Mouse (Mus musculus): ENCODE measurements around the gene Asap3. TPM values are rescaled to one million over a fixed set of nuclear protein-coding genes. Genes with fewer than 3 reads are reported as not detected.

The Asap3 gene
- polyA plus RNA-seq, 1 experiment from 2014 or later = 4.8 TPM

DNA sequence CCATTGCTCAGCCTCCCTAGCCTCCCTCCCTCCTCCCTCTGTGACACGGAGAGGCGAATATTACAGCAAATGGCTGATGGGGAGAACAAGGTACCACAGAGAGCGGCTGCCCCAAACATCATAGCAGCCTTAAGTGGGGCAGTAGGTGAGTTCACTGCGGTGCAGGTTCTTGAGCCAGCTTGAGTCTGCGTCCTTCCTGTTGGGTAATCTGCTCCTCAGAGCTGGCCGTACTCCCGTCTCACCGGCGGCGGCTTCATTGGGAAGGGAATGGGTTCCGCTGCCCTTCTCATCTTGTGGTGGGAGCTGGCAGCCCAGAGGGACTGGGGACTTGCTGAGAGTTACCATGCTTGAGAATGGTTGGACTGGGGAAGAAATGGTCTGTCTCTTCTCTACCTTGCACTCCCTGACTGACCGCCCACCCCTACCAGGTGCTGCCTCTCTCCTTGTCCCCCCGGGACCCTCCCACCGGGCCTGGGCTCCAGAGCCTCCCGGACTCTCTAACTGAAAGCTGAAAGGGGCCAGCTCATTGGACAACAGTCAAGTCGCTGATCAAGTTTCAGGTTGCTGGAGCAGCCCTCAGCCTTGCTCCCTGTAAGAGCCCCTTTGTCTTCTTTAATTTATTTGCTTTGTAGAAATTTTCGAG, 14.1 kb downstream of the Asap3 start:
- no peak overlapping the region for H3K27ac ChIP-seq (ENCODE audit: low read depth)
- 17% methylated on average over 17 of the region's 17 CpGs for WGBS (ENCODE audit: insufficient replicate concordance)
- DNase-seq (no peak), ATAC-seq (no peak)
- TF ChIP-seq CTCF (IDR thresholded peaks at IDR 0.05; ENCODE audit: low read depth) = no peak
- no peak for TF ChIP-seq EP300 (IDR thresholded peaks at IDR 0.05; ENCODE audit: low read depth)
- no peaks in the 10 kb centered on the region for H3K36me3 ChIP-seq (replicated peaks; ENCODE audit: insufficient read depth, low read length)
- no peak overlapping the region for H3K4me2 ChIP-seq (ENCODE audit: low read depth, low read length)
- no peaks in the 10 kb centered on the region for H3K9me3 ChIP-seq (ENCODE audit: low read length)
- H3K27me3 ChIP-seq (ENCODE audit: insufficient read depth, low read length) = 0 out of 2 replicates have a peak, but pooled peaks cover 7% of the 10 kb centered on the region
- H3K4me1 ChIP-seq (ENCODE audit: insufficient read depth) = no peaks in the 10 kb centered on the region
- H3K4me3 ChIP-seq (ENCODE audit: low read depth, low read length) = no peak overlapping the region
- no peak overlapping the region for H3K9ac ChIP-seq (replicated peaks)

DNA sequence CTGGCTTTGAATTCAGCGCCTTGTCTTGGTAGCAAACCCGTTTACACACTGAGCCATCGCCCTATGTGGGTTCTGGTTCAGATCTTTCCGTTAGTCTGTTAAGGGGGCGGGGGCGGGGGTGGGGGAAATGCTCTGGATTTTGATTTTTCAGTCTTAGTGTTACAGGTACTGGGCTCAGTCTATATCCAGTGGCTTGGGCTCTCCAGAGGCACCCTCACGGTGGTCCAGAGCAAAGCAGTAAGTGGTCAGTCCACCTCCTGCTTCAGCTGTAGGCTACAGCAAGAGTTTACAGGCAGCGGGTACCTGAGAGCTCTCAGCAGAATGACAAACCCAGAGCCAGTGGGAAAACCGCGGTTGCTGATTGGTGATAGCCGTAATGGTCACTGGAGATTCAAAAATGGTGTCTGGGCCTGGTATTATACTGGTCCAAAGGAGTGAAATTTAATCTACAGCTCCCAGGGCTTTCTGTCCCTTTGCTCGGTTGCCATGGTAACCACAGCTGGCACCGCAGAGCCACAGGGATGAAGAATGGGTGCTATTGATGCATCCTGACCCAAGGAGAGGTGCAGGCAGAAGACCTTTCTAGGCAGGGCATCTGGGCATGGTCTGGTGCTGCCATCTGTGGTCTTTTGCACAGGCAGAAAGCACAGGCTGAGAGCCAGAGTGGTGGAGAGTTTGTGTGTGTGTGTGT, 17.5 kb downstream of the Asap3 start:
- TF ChIP-seq CTCF (IDR thresholded peaks at IDR 0.05; ENCODE audit: low read depth) (no peak), EP300 (IDR thresholded peaks at IDR 0.05; ENCODE audit: low read depth) (no peak)
- no peak overlapping the region for H3K27ac ChIP-seq (ENCODE audit: low read depth)
- no peaks in the 10 kb centered on the region for H3K9me3 ChIP-seq (ENCODE audit: low read length)
- WGBS (ENCODE audit: insufficient replicate concordance) = 68% methylated on average over 13 of the region's 13 CpGs
- DNase-seq (no peak), ATAC-seq (no peak)
- no peaks in the 10 kb centered on the region for H3K4me1 ChIP-seq (ENCODE audit: insufficient read depth)
- H3K36me3 ChIP-seq (replicated peaks; ENCODE audit: insufficient read depth, low read length) = no peaks in the 10 kb centered on the region
- H3K9ac ChIP-seq (replicated peaks) = no peak overlapping the region
- no peak overlapping the region for H3K4me2 ChIP-seq (ENCODE audit: low read depth, low read length)
- H3K4me3 ChIP-seq (ENCODE audit: low read depth, low read length) = no peak overlapping the region
- H3K27me3 ChIP-seq (ENCODE audit: insufficient read depth, low read length) = 0 out of 2 replicates have a peak, but pooled peaks cover 5% of the 10 kb centered on the region

DNA sequence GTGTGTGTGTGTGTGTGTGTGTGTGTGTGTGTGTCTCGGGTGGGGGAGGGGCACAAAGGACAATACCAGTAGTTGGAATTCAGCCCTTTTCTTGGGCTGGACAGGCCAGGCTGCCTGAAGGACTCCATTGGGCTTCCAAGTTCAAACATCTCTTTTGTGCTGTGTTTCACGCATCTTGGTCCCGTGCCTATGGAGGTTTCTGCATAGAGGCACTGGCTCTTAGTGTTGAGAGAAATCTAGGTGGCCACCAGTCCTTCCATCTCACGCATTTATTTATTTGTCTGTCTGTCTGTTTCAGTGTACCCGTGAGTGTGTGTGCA, 18.0 kb downstream of the Asap3 start:
- Histone ChIP-seq H3K27ac (ENCODE audit: low read depth) (no peak overlapping the region), H3K4me2 (ENCODE audit: low read depth, low read length) (no peak overlapping the region), H3K9me3 (ENCODE audit: low read length) (no peaks in the 10 kb centered on the region), H3K4me1 (ENCODE audit: insufficient read depth) (no peaks in the 10 kb centered on the region), H3K9ac (replicated peaks) (no peak overlapping the region), H3K27me3 (ENCODE audit: insufficient read depth, low read length) (0 out of 2 replicates have a peak, but pooled peaks cover 4% of the 10 kb centered on the region), H3K4me3 (ENCODE audit: low read depth, low read length) (no peak overlapping the region), H3K36me3 (replicated peaks; ENCODE audit: insufficient read depth, low read length) (no peaks in the 10 kb centered on the region)
- DNase-seq (no peak), ATAC-seq (no peak)
- TF ChIP-seq CTCF (IDR thresholded peaks at IDR 0.05; ENCODE audit: low read depth) (no peak), EP300 (IDR thresholded peaks at IDR 0.05; ENCODE audit: low read depth) (no peak)
- WGBS (ENCODE audit: insufficient replicate concordance) = 69% methylated on average over 5 of the region's 5 CpGs

DNA sequence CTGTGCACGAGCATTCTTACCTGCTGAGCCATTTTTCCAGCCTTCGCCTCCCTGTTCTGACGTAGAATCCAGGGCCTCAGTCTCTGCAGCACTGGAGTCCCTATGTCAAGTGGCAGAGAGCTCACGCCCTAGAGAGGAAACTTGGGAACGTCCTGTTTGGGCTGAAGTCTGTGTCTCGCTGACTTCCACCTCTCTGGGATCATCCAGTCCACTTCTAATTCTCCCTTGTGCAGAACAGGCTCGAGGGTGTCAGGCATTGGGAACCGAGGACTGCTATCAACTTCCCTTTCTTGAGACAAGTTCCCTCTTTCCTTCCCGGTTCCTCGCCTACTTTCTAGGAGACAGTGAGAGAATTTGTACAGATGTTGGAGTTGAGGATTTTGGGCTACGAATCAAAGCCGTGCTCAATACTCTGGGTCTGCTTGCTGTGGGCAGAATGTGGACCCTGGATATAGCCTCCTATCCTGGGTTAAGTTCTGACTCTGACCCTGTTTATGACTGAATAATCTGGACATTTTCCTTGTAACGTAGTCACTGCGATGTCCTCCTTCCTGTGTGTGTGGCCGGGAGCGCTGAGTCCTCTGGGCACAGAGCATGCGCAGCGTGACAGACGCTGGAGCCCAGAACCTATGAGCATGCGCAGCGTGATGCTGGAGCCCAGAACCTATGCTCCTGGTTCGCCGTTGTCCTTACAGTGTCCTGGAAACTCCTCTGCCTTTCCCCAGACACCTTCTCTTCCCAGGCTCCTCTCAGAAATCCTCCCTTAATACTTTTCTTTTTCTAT, 18.7 kb downstream of the Asap3 start:
- Histone ChIP-seq H3K4me1 (ENCODE audit: insufficient read depth) (no peaks in the 10 kb centered on the region), H3K4me3 (ENCODE audit: low read depth, low read length) (no peak overlapping the region), H3K4me2 (ENCODE audit: low read depth, low read length) (no peak overlapping the region), H3K27ac (ENCODE audit: low read depth) (no peak overlapping the region), H3K36me3 (replicated peaks; ENCODE audit: insufficient read depth, low read length) (no peaks in the 10 kb centered on the region), H3K27me3 (ENCODE audit: insufficient read depth, low read length) (0 out of 2 replicates have a peak, but pooled peaks cover 2% of the 10 kb centered on the region), H3K9ac (replicated peaks) (no peak overlapping the region), H3K9me3 (ENCODE audit: low read length) (no peaks in the 10 kb centered on the region)
- WGBS (ENCODE audit: insufficient replicate concordance) = 60% methylated on average over 23 of the region's 23 CpGs
- ATAC-seq (no peak), DNase-seq (no peak)
- TF ChIP-seq CTCF (IDR thresholded peaks at IDR 0.05; ENCODE audit: low read depth) (no peak), EP300 (IDR thresholded peaks at IDR 0.05; ENCODE audit: low read depth) (no peak)

DNA sequence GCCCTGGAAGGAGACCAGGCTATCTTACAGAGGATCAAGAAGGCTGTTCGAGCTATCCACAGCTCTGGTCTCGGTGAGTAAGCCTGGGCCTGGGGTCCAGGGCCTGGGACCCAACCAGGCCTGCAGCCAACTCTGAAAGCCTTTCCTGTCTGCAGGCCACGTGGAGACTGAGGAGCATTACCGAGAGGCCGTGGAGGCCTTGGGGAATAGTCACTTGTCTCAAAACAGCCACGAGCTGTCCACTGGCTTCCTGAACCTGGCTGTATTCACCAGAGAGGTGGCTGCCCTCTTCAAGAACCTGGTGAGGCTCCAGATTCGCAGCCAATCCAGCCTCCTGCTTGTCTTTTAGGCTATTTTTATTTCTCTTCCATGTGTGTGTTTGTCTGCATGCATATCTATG, 21.2 kb downstream of the Asap3 start:
- Histone ChIP-seq H3K4me1 (ENCODE audit: insufficient read depth) (no peaks in the 10 kb centered on the region), H3K36me3 (replicated peaks; ENCODE audit: insufficient read depth, low read length) (no peaks in the 10 kb centered on the region), H3K27ac (ENCODE audit: low read depth) (no peak overlapping the region), H3K9ac (replicated peaks) (no peak overlapping the region), H3K4me2 (ENCODE audit: low read depth, low read length) (no peak overlapping the region), H3K4me3 (ENCODE audit: low read depth, low read length) (no peak overlapping the region), H3K9me3 (ENCODE audit: low read length) (no peaks in the 10 kb centered on the region), H3K27me3 (ENCODE audit: insufficient read depth, low read length) (no peaks in the 10 kb centered on the region)
- DNase-seq (no peak), ATAC-seq (no peak)
- no peak for TF ChIP-seq CTCF (IDR thresholded peaks at IDR 0.05; ENCODE audit: low read depth)
- TF ChIP-seq EP300 (IDR thresholded peaks at IDR 0.05; ENCODE audit: low read depth) = no peak
- 60% methylated on average over 7 of the region's 7 CpGs for whole genome bisulfite sequencing (ENCODE audit: insufficient replicate concordance)

DNA sequence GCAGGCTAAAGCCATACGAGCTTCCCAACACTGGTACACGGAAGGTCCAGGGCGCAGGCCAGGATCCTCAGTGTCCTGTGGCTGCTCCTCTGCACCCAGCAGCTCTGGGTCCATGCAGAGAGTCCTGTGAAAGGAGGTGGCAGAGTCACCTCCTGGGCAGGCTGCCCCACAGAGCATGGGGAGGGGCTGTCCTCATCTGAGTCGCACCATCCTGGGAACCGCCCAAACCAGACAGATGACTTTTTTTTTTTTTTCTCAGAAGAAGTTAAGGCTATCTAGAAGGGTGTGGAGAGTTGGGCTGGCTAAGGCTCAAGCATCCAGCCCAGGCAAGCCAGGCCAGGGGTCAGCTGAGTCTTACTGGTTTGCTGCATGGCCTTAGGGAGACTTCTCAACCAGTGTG, 22.5 kb downstream of the Asap3 start:
- Histone ChIP-seq H3K27ac (ENCODE audit: low read depth) (no peak overlapping the region), H3K4me3 (ENCODE audit: low read depth, low read length) (no peak overlapping the region), H3K9me3 (ENCODE audit: low read length) (no peaks in the 10 kb centered on the region), H3K36me3 (replicated peaks; ENCODE audit: insufficient read depth, low read length) (no peaks in the 10 kb centered on the region), H3K27me3 (ENCODE audit: insufficient read depth, low read length) (no peaks in the 10 kb centered on the region), H3K4me1 (ENCODE audit: insufficient read depth) (no peaks in the 10 kb centered on the region), H3K9ac (replicated peaks) (no peak overlapping the region), H3K4me2 (ENCODE audit: low read depth, low read length) (no peak overlapping the region)
- ATAC-seq (no peak), DNase-seq (no peak)
- no peak for TF ChIP-seq EP300 (IDR thresholded peaks at IDR 0.05; ENCODE audit: low read depth)
- TF ChIP-seq CTCF (IDR thresholded peaks at IDR 0.05; ENCODE audit: low read depth) = no peak
- 80% methylated on average over 5 of the region's 5 CpGs for WGBS (ENCODE audit: insufficient replicate concordance)

All from liver, postnatal 0 days (tissue).